Mouse (Mus musculus) forebrain, embryonic 16.5 days (tissue): Measurements from ENCODE around the gene Prm2. TPM values are rescaled to one million over a fixed set of nuclear protein-coding genes. Genes with fewer than 3 reads are reported as not detected.

Source experiments
- ATAC-seq: fragments of 200-750 bp; cut with Nextera tagmentation; 2 replicates; pipeline ENCODE4 v1.8.0; 2017; ENCODE audit warnings: mild to moderate bottlenecking, moderate library complexity
- H3K27ac ChIP-seq: fragments of 300-500 bp; sonication (generic); 2 replicates; pipeline ENCODE4 v1.5.1; 2014; ENCODE audit warnings: low read length, control low read depth
- H3K27me3 ChIP-seq: fragments of 300-500 bp; sonication (generic); replicated peaks from 2 replicates; pipeline ENCODE4 v1.6.1; 2014; ENCODE audit warnings: low read length; ENCODE audit not compliant: control insufficient read depth, insufficient read depth
- H3K36me3 ChIP-seq: fragments of 300-500 bp; sonication (generic); 2 replicates; pipeline ENCODE4 v1.6.1; 2014; ENCODE audit not compliant: control insufficient read depth, insufficient read depth
- H3K4me1 ChIP-seq: fragments of 300-500 bp; sonication (generic); replicated peaks from 2 replicates; pipeline ENCODE4 v1.6.1; 2014; ENCODE audit warnings: low read length; ENCODE audit not compliant: control insufficient read depth, insufficient read depth
- H3K4me2 ChIP-seq: fragments of 300-500 bp; sonication (generic); 2 replicates; pipeline ENCODE4 v1.6.1; 2014; ENCODE audit warnings: mild to moderate bottlenecking, low read length, control low read depth
- H3K4me3 ChIP-seq: fragments of 300-500 bp; sonication (generic); replicated peaks from 2 replicates; pipeline ENCODE4 v1.5.1; 2014; ENCODE audit warnings: mild to moderate bottlenecking, low read length, control low read depth
- H3K9ac ChIP-seq: fragments of 300-500 bp; sonication (generic); replicated peaks from 2 replicates; pipeline ENCODE4 v1.6.1; 2014; ENCODE audit warnings: low read depth, low read length, control low read depth
- H3K9me3 ChIP-seq: fragments of 300-500 bp; sonication (generic); 2 replicates; pipeline ENCODE4 v1.6.1; 2016; ENCODE audit warnings: low read length; ENCODE audit not compliant: control insufficient read depth
- WGBS: fragments of 180-500 bp; shearing (Covaris S2); extraction: QIAGEN DNeasy Blood & Tissue Kit; methylation state at CpG from one replicate; pipeline ENCODE4 v1.1.7; 2014; 5-methylcytosine and 5-hydroxymethylcytosine counted together
- polyA plus RNA-seq: library from polyadenylated mRNA; unstranded; fragments of >200 nt; fragmentation: Nextera tagmentation; extraction: Ambion mirVana; gene quantifications from 2 replicates; pipeline ENCODE4 v1.2.1, GENCODE M21; 2015

Gene Prm2
- polyA plus RNA-seq, 1 experiment from 2014 or later: not detected

DNA sequence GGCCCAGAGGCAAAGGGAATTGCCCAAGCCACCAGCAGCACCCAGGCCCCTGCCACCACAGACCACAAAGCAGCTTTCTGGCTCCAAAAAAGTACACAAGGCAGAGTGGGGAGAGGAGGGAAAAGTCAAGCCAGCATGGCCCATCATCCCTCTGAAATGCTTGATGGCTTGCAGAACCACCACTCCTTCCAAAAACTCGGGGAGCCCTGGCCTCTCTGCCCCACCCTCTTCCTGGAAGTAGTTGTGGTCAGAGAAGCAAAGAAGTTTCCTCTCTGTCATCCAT is 12.8 kb downstream of the Prm2 start:
- H3K4me2 ChIP-seq: no peak overlapping the region
- 48% methylated on average over 1 of the region's 1 CpGs for WGBS

DNA sequence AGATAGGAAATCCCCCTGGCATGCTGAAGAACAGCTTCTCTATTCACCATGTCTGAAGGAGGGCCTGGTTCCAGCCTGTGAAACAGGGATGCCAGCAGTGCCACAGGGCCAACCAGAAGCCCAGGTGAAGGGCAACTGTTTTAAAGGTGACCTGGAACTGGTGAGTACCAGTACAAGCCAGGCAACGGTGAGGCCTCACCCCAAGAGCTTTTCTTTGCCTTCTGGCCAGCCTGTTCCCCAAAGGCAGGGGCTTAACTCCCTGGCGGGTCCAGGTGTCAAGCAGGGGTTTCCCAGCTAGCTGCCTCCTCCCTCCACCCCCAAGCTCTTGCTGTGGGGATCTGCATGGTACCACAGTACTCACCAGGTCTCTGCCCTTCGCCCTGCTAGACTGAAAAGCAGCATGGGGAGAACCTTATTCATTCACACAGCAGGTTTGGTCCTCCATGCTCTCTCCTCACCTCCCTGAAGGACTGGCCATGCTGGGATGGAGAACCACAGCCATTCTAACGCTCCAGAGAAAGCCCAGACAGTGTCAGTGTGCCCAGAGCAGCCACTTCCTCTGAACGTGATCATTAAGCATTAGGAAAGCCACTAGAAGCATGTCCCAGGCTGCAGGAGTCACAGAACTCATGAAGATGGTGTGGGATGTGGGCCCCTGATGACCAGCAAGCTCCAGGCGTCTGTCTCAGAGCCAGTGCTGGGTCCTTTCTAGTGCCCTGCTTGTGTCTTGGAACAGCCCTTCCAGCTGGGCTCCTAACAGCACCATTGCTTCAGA is 13.4 kb downstream of the Prm2 start:
- no peak for ATAC-seq
- H3K27ac ChIP-seq: no peak overlapping the region
- H3K27me3 ChIP-seq: peaks cover 14% of the 10 kb centered on the region
- H3K36me3 ChIP-seq: no peaks in the 10 kb centered on the region
- no peak overlapping the region for H3K4me3 ChIP-seq
- 0 out of 2 replicates have a peak overlapping the region, but pooled peaks have one; percentile 13 for H3K9ac ChIP-seq
- H3K9me3 ChIP-seq: no peaks in the 10 kb centered on the region
- H3K4me2 ChIP-seq: no peak overlapping the region
- peaks cover 15% of the 10 kb centered on the region for H3K4me1 ChIP-seq
- WGBS: 46% methylated on average over 6 of the region's 6 CpGs

More for the DNA sequence above, 12.8 kb downstream of the Prm2 start:
- no peaks in the 10 kb centered on the region for H3K36me3 ChIP-seq
- peaks cover 14% of the 10 kb centered on the region for H3K27me3 ChIP-seq
- no peak overlapping the region for H3K9ac ChIP-seq
- ATAC-seq: no peak
- H3K27ac ChIP-seq: no peak overlapping the region
- H3K4me1 ChIP-seq: peaks cover 15% of the 10 kb centered on the region
- no peaks in the 10 kb centered on the region for H3K9me3 ChIP-seq
- H3K4me3 ChIP-seq: no peak overlapping the region

DNA sequence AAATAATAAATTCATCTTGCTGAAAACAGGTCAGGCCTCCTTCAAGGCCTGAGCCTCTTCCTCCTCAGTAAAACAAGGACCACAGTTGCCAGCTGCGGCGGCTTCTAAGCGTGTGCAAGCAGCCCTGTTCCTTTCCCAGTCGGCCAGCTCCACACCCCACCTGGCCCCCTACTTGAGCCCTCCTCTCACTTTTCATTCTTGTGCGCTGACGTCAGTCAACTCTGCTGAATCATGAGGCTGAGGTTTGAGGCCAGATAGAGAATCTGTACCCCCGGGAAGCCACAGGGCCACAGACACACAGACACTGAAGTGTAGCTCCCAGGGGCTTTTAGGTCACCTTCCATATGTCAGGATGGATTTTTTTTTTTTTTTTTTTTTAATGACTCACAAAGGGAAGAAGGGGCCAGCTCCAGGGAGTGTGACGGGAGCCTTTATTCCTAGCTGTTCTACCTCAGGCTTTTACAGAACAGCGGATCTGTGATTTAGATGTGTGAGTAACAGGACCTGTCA is 14.0 kb downstream of the Prm2 start:
- H3K9me3 ChIP-seq: no peaks in the 10 kb centered on the region
- no peaks in the 10 kb centered on the region for H3K36me3 ChIP-seq
- H3K9ac ChIP-seq: no peak overlapping the region
- peaks cover 14% of the 10 kb centered on the region for H3K27me3 ChIP-seq
- no peak overlapping the region for H3K4me3 ChIP-seq
- no peak overlapping the region for H3K4me2 ChIP-seq
- no peak for ATAC-seq
- 39% methylated on average over 9 of the region's 9 CpGs for WGBS
- H3K27ac ChIP-seq: no peak overlapping the region
- peaks cover 15% of the 10 kb centered on the region for H3K4me1 ChIP-seq

DNA sequence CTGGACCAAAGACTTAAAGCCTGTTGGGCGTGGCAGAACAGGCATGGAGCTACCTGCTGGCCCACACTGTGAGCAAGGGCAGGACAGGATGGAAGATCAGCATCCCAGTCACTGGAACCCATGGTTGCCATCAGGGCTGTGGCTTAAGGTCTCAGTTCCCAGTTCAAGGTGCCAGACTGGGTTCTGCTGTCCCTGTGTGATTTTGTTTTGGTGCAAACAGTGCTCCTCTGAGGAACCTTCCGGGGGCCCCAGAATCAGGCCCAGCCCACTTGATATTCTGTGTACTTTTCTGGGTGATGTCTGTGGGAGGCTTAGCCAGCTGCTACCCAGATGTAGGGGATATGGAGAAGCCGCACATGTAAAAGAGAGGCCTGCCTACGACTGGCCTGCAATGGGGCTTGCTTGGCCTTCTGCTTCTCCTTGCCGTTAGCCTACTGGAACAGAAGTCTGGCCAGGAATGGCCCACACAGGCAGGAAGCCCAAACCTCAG is 15.3 kb downstream of the Prm2 start:
- Histone ChIP-seq H3K4me3 (no peak overlapping the region), H3K9me3 (no peaks in the 10 kb centered on the region), H3K27ac (no peak overlapping the region), H3K9ac (no peak overlapping the region), H3K27me3 (peaks cover 14% of the 10 kb centered on the region), H3K4me1 (peaks cover 11% of the 10 kb centered on the region), H3K4me2 (no peak overlapping the region), H3K36me3 (no peaks in the 10 kb centered on the region)
- 86% methylated on average over 5 of the region's 5 CpGs for WGBS
- no peak for ATAC-seq

DNA sequence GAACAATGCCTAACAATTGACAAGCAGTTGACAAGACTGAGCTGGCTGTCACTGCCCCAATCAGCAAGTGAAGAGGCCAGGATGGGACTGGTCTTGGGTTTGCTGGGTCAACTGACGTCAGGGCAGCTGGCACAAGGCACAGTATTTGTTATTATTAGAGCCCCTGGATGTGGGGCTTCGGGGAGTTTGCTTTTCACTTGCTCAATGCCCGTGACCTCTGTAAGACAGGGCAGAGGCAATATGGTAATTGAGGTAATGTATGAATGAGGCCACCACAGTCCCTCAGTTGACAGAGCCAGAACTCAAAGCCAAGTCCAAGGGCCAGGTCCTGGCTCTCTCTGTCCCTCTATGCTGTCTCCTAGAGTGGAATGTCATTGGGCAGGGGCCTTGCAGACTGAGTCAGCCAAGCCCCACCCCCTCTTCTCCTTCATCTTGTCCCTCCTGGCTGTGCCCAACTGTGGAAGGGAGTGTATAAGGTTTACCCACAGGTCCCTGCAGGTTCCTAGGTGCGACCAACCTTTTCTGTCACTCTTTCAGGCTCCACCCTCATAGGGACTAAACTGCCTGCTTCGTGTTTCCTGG is 18.3 kb downstream of the Prm2 start:
- Histone ChIP-seq H3K36me3 (no peaks in the 10 kb centered on the region), H3K27me3 (no peaks in the 10 kb centered on the region), H3K9ac (no peak overlapping the region), H3K4me2 (no peak overlapping the region), H3K27ac (no peak overlapping the region), H3K4me1 (no peaks in the 10 kb centered on the region), H3K9me3 (no peaks in the 10 kb centered on the region), H3K4me3 (no peak overlapping the region)
- WGBS: 80% methylated on average over 5 of the region's 5 CpGs
- ATAC-seq: no peak

DNA sequence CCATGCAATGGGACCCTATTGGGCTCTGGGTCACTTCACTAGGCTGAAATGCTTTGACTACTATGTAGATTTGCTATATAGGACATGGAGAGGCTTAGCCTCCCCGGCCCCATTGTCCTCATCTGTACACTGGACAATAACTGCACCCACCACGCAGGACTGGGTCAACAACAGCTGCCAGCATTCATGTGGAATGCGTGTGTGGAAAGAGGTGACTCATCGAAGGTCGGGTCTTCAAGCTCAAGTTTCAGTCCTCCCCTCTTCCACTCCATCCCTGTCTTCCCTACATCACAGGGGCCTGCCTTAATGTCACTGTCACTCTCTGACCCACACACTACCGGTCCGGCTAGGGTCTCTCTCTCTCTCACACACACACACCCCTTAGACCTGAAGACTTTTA is 19.6 kb downstream of the Prm2 start:
- H3K4me2 ChIP-seq: no peak overlapping the region
- H3K9ac ChIP-seq: no peak overlapping the region
- no peak overlapping the region for H3K4me3 ChIP-seq
- H3K36me3 ChIP-seq: no peaks in the 10 kb centered on the region
- ATAC-seq: no peak
- no peaks in the 10 kb centered on the region for H3K27me3 ChIP-seq
- H3K27ac ChIP-seq: no peak overlapping the region
- 70% methylated on average over 7 of the region's 7 CpGs for WGBS
- H3K4me1 ChIP-seq: no peaks in the 10 kb centered on the region
- H3K9me3 ChIP-seq: no peaks in the 10 kb centered on the region

DNA sequence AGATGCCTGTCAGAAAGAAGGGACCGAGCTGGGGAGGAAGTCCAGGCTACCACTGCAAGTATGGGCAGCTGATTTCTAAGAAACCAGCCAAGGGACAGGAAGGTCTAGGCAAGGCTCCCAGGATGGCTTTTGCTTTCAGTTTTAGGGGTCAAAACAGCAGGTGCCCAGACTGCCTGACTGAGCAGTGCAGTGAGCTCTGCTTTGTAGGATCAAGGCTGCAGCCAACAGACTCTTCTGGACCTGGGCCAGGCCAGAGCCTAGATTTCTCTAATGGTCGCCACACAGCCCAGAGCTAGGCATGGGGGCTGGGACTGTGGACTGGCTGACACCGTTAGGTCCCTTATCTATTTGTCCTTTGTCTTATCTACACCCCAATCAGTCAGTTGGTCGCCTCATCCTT is 21.2 kb downstream of the Prm2 start:
- no peak for ATAC-seq
- Histone ChIP-seq H3K4me3 (no peak overlapping the region), H3K36me3 (no peaks in the 10 kb centered on the region), H3K9ac (no peak overlapping the region), H3K4me2 (no peak overlapping the region), H3K4me1 (no peaks in the 10 kb centered on the region), H3K9me3 (no peaks in the 10 kb centered on the region), H3K27ac (no peak overlapping the region), H3K27me3 (no peaks in the 10 kb centered on the region)
- 68% methylated on average over 4 of the region's 4 CpGs for WGBS

DNA sequence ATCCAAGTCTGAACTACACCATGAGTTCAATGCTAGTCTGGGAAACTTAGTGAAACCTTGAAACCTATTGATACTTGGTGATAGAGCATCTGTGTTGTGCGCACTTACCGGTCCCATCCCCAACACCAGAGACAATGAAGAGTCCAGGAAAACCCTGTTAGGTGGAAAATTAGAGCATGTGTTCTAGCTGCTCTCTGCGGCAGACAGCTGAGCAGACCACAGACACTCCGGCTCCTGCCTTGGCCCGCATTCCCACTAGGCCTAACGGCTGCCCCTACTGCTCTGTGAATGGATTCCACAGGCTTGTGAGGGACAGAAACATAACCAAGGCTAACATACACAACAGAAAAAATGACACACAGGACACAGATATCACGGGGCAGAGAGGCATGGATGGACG is 22.4 kb downstream of the Prm2 start:
- 91% methylated on average over 8 of the region's 8 CpGs for WGBS
- H3K36me3 ChIP-seq: no peaks in the 10 kb centered on the region
- no peaks in the 10 kb centered on the region for H3K9me3 ChIP-seq
- H3K27ac ChIP-seq: no peak overlapping the region
- no peak overlapping the region for H3K4me3 ChIP-seq
- H3K27me3 ChIP-seq: no peaks in the 10 kb centered on the region
- no peak for ATAC-seq
- H3K4me1 ChIP-seq: no peaks in the 10 kb centered on the region
- no peak overlapping the region for H3K4me2 ChIP-seq
- no peak overlapping the region for H3K9ac ChIP-seq

DNA sequence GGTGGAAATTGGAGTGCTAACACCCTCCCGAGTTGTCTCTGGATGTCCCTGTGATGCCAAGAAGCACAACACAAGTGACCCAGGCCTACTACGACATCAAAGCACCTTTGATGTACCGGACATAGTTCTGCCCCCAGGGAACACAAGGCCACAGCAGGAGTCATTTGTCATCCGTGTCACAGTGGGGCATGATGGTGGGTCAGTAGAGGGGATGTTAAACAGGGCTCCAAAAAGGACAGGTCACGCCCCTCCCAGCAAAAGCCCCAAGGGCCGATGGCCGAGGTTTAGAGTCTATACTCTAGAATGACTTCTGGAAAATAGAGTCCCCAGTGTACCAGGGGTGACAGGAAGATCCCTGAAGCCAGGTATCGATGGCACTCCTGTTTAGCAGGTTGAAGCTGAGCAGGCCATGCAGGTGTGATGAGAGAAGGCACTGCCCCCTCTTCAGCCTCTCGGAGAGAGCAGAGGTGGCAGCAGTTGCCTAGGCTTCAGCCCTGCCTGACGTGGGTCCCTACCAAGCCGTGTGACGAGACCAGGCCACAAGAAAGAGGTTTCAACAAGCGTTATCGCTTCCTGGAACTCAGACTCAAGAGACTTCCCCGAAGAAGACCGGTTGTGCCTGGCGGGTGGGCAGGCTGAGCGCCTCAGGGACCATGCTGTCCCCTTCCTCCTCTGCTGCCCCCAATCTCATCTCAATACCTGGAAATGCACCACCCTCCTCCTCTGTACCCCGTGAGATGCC is 24.0 kb downstream of the Prm2 start:
- no peaks in the 10 kb centered on the region for H3K27me3 ChIP-seq
- no peaks in the 10 kb centered on the region for H3K36me3 ChIP-seq
- WGBS: 75% methylated on average over 19 of the region's 19 CpGs
- no peak for ATAC-seq
- no peak overlapping the region for H3K9ac ChIP-seq
- H3K27ac ChIP-seq: no peak overlapping the region
- no peaks in the 10 kb centered on the region for H3K9me3 ChIP-seq
- H3K4me2 ChIP-seq: no peak overlapping the region
- no peaks in the 10 kb centered on the region for H3K4me1 ChIP-seq
- H3K4me3 ChIP-seq: no peak overlapping the region
